ENCODE assay signal across 8 mouse cellular contexts in genomic region chr11:32450216-32450615, GRCm38 (mm10). TPM values are rescaled to one million over a fixed set of nuclear protein-coding genes. Genes with fewer than 3 reads are reported as not detected.
A peak's percentile ranks its signal among the peaks of the same experiment; 100 is the strongest.
DNase-seq lines count a peak whose midpoint lies in the region; ATAC-seq and TF ChIP-seq lines count a peak whose summit lies in the region.

No protein-coding gene starts in this region.

- H3K9ac ChIP-seq in heart, adult 2 months (ENCODE audit: low read depth, low read length), result no peak overlapping the region
- no peak overlapping the region for H3K9ac ChIP-seq in heart, embryonic 12.5 days
- no peak overlapping the region for H3K9ac ChIP-seq in ES-Bruce4 (ENCODE audit: low read depth, poor library complexity, severe bottlenecking)

- H3K36me3 ChIP-seq in heart, adult 2 months (ENCODE audit: control insufficient read depth, insufficient read depth, low read length), result no peaks in the 10 kb centered on the region
- no peaks in the 10 kb centered on the region for H3K36me3 ChIP-seq in heart, embryonic 12.5 days
- H3K36me3 ChIP-seq in ES-Bruce4 (ENCODE audit: control insufficient read depth, insufficient read depth, low read length, poor library complexity, severe bottlenecking), result no peaks in the 10 kb centered on the region
- H3K36me3 ChIP-seq in thymus, adult 2 months (ENCODE audit: control insufficient read depth, insufficient read depth, low read length), result no peaks in the 10 kb centered on the region

- WGBS in heart, adult 2 months, result 0% methylated on average over 1 of the region's 1 CpGs
- WGBS in heart, embryonic 12.5 days, result 0% methylated on average over 1 of the region's 1 CpGs
- WGBS in thymus, adult 2 months, result 0% methylated on average over 1 of the region's 1 CpGs

- TF ChIP-seq POLR2A in heart, adult 2 months (IDR thresholded peaks at IDR 0.05; ENCODE audit: insufficient read depth, low read depth, low read length), result no peak
- TF ChIP-seq POLR2A in ES-Bruce4 (IDR thresholded peaks at IDR 0.05; ENCODE audit: insufficient read depth, low read length), result no peak
- no peak for TF ChIP-seq POLR2A in thymus, adult 2 months (IDR thresholded peaks at IDR 0.05; ENCODE audit: control insufficient read depth, extremely low read depth, insufficient read depth, low read length, poor library complexity)

- DNase-seq in heart, adult 2 months, result peak; percentile 49 to 56
- peak; percentile 54 for DNase-seq in cerebellum, adult 11 months
- peak; percentile 21 to 27 for DNase-seq in gastrocnemius, postnatal 36 days
- peak; percentile 35 to 37 for DNase-seq in layer of hippocampus, postnatal 36 days
- peak; percentile 78 for DNase-seq in naive thymus-derived CD4-positive, alpha-beta T cell, adult 2 months (ENCODE audit: low read depth)
- peak; percentile 55 for DNase-seq in thymus, adult 2 months

- no peak overlapping the region for H3K4me2 ChIP-seq in heart, embryonic 12.5 days

- no peak overlapping the region for H3K27ac ChIP-seq in heart, adult 2 months
- no peak overlapping the region for H3K27ac ChIP-seq in heart, embryonic 12.5 days (ENCODE audit: poor library complexity, severe bottlenecking)
- no peak overlapping the region for H3K27ac ChIP-seq in ES-Bruce4 (ENCODE audit: insufficient read depth, low read length)
- H3K27ac ChIP-seq in thymus, adult 2 months (ENCODE audit: control insufficient read depth, insufficient read depth, low read length), result no peak overlapping the region

- ATAC-seq in heart, embryonic 12.5 days (ENCODE audit: insufficient number of reproducible peaks, low FRiP score), result no peak

- no peaks in the 10 kb centered on the region for H3K9me3 ChIP-seq in heart, embryonic 12.5 days (replicated peaks)
- no peaks in the 10 kb centered on the region for H3K9me3 ChIP-seq in ES-Bruce4 (replicated peaks; ENCODE audit: control insufficient read depth, insufficient read depth, low read length, poor library complexity, severe bottlenecking)

- H3K4me3 ChIP-seq in heart, adult 2 months, result no peak overlapping the region
- H3K4me3 ChIP-seq in heart, embryonic 12.5 days, result no peak overlapping the region
- no peak overlapping the region for H3K4me3 ChIP-seq in ES-Bruce4 (ENCODE audit: low read depth, low read length)
- H3K4me3 ChIP-seq in thymus, adult 2 months (ENCODE audit: control insufficient read depth, insufficient read depth, low read length), result no peak overlapping the region

- no peaks in the 10 kb centered on the region for H3K27me3 ChIP-seq in heart, adult 2 months (ENCODE audit: control insufficient read depth, insufficient read depth, low read length)
- no peaks in the 10 kb centered on the region for H3K27me3 ChIP-seq in heart, embryonic 12.5 days (replicated peaks)
- H3K27me3 ChIP-seq in ES-Bruce4 (ENCODE audit: control insufficient read depth, insufficient read depth, low read length, poor library complexity, severe bottlenecking), result no peaks in the 10 kb centered on the region
- no peaks in the 10 kb centered on the region for H3K27me3 ChIP-seq in thymus, adult 2 months (ENCODE audit: control insufficient read depth, insufficient read depth, low read length)

- no peaks in the 10 kb centered on the region for H3K4me1 ChIP-seq in heart, adult 2 months (ENCODE audit: control insufficient read depth, insufficient read depth, low read length)
- H3K4me1 ChIP-seq in heart, embryonic 12.5 days (replicated peaks), result peaks cover 8% of the 10 kb centered on the region; the same call in 1 of the 2 replicates
- H3K4me1 ChIP-seq in ES-Bruce4 (ENCODE audit: control insufficient read depth, insufficient read depth, low read length), result no peaks in the 10 kb centered on the region
- no peaks in the 10 kb centered on the region for H3K4me1 ChIP-seq in thymus, adult 2 months (replicated peaks; ENCODE audit: control insufficient read depth, insufficient read depth, low read length)

- TF ChIP-seq EP300 in heart, adult 2 months (IDR thresholded peaks at IDR 0.05; ENCODE audit: insufficient read depth, low read depth, low read length), result 0 out of 2 replicates have a peak, but pooled peaks have one; percentile 19
- no peak for TF ChIP-seq EP300 in ES-Bruce4 (IDR thresholded peaks at IDR 0.05; ENCODE audit: insufficient read depth, low read depth, low read length)

- intact Hi-C loops in heart, adult 2 months (cut with DNase I), result loop anchor here (1.0 to 10.0 kb wide), 3 partner anchors 138 to 695 kb away; partner anchors contain the start of gene Fgf18
- intact Hi-C loops in gastrocnemius, postnatal 36 days (cut with DNase I), result loop anchor here (1.0 to 5.0 kb wide), 3 partner anchors 37 to 138 kb away; no protein-coding TSS in a partner anchor

- no peaks in the 10 kb centered on the region for H3K79me2 ChIP-seq in heart, adult 2 months (replicated peaks; ENCODE audit: control insufficient read depth, insufficient read depth, low read length)

- no peak; the same call in 1 of the 2 replicates for TF ChIP-seq CTCF in heart, adult 2 months (IDR thresholded peaks at IDR 0.05)
- peak; percentile 69 for TF ChIP-seq CTCF in ES-Bruce4 (IDR thresholded peaks at IDR 0.05; ENCODE audit: low read depth, low read length)
- TF ChIP-seq CTCF in thymus, adult 2 months (IDR thresholded peaks at IDR 0.05; ENCODE audit: borderline replicate concordance, control insufficient read depth, extremely low read depth, insufficient read depth, low read length, poor library complexity), result no peak

RNA-seq across cellular contexts. Expression of gene Ubtd2, which starts 5.0 kb away (rescaled TPM):
- total RNA-seq in heart, adult 2 months (2021), result 1 to 10 TPM; 4.2 to 5.1 TPM
- polyA plus RNA-seq in heart, adult 2 months (2012; rRNA removed), result 4.5 and 6.8 TPM in 2 replicates
- 34.8 and 37.0 TPM in 2 replicates for polyA plus RNA-seq in heart, embryonic 12.5 days (2016; fragmentation: Nextera tagmentation; extraction: Ambion mirVana)
- 25.1 and 25.9 TPM in 2 replicates for polyA plus RNA-seq in ES-Bruce4 (2011; ENCODE audit: insufficient read depth, insufficient read length, low read depth, missing spikeins)
- total RNA-seq in gastrocnemius, postnatal 36 days (2021), result 10 to 100 TPM in 1 of 2 experiments, 1 to 10 TPM in 1; 9.0 to 11.2 TPM
- total RNA-seq in layer of hippocampus, postnatal 36 days (2021), result 10 to 100 TPM; 34.7 to 34.9 TPM
- 8.7 and 9.1 TPM in 2 replicates for polyA plus RNA-seq in thymus, adult 2 months (2012; rRNA removed)

Comparison
In these comparisons a context has a peak if more than half of its experiments do, and no peak if none do; other contexts are left out.
1. DNase-seq: peak in every context shown above with its lines; median percentile 78 in naive thymus-derived CD4-positive, alpha-beta T cell, adult 2 months; 55 in thymus, adult 2 months; 54 in cerebellum, adult 11 months; 52 in heart, adult 2 months; 36 in layer of hippocampus, postnatal 36 days; 24 in gastrocnemius, postnatal 36 days.